14 mouse cellular contexts compared by ENCODE assay signal in genomic region chr10:43625578-43625977, GRCm38 (mm10). TPM values are rescaled to one million over a fixed set of nuclear protein-coding genes. Genes with fewer than 3 reads are reported as not detected.
A peak's percentile ranks its signal among the peaks of the same experiment; 100 is the strongest.
DNase-seq lines count a peak whose midpoint lies in the region; ATAC-seq lines count a peak whose summit lies in the region.
"Had no signal": no experiment of that assay in that cellular context is flagged by ENCODE, and none has a peak within 500 bp of the region (broad histone marks: within the 10 kb centered on the region; RNA-seq: fewer than 3 reads in every experiment).

No protein-coding gene starts in this region.

- peaks cover 8% of the 10 kb centered on the region; the same call in 1 of the 2 replicates for H3K9me3 ChIP-seq in kidney, embryonic 15.5 days (replicated peaks)
- H3K9me3 ChIP-seq in neural tube, embryonic 14.5 days (ENCODE audit: control insufficient read depth, low read length): no peaks in the 10 kb centered on the region
- H3K9me3 ChIP-seq: heart, embryonic 13.5 days; midbrain, embryonic 12.5 days had no signal

- no peak overlapping the region for H3K27ac ChIP-seq in kidney, embryonic 15.5 days
- peak overlapping the region; percentile 57; the same call in 1 of the 2 replicates for H3K27ac ChIP-seq in neural tube, embryonic 14.5 days (ENCODE audit: low read depth, low read length)
- H3K27ac ChIP-seq: heart, embryonic 13.5 days; midbrain, embryonic 12.5 days had no signal

- no peak overlapping the region for H3K9ac ChIP-seq in kidney, embryonic 15.5 days
- no peak overlapping the region for H3K9ac ChIP-seq in neural tube, embryonic 14.5 days (replicated peaks; ENCODE audit: low read depth, low read length)
- H3K9ac ChIP-seq: heart, embryonic 13.5 days; midbrain, embryonic 12.5 days had no signal

- DNase-seq in kidney, postnatal 10 days: no peak
- DNase-seq in liver: peak; percentile 83
- DNase-seq in left cerebral cortex, adult 11 months (ENCODE audit: low spot score): no peak
- DNase-seq in cerebellum, postnatal 14 days: no peak
- DNase-seq: adrenal gland, postnatal 36 days; cerebellum, adult 9-11 months; kidney, adult 2 months; lung, adult 18-20 months had no signal

- 31% methylated on average over 2 of the region's 2 CpGs for WGBS in kidney, embryonic 15.5 days
- 46% methylated on average over 2 of the region's 2 CpGs for WGBS in neural tube, embryonic 14.5 days

- no peak overlapping the region for H3K4me2 ChIP-seq in kidney, embryonic 15.5 days
- H3K4me2 ChIP-seq in neural tube, embryonic 14.5 days (ENCODE audit: low read depth, low read length): no peak overlapping the region
- H3K4me2 ChIP-seq: heart, embryonic 13.5 days; midbrain, embryonic 12.5 days had no signal

- 0 out of 2 replicates have a peak, but pooled peaks cover 5% of the 10 kb centered on the region for H3K4me1 ChIP-seq in kidney, embryonic 15.5 days
- peaks cover 10% of the 10 kb centered on the region; the same call in 1 of the 2 replicates for H3K4me1 ChIP-seq in neural tube, embryonic 14.5 days (ENCODE audit: control insufficient read depth, insufficient read depth, low read length)
- H3K4me1 ChIP-seq: heart, embryonic 13.5 days; midbrain, embryonic 12.5 days had no signal

- H3K36me3 ChIP-seq in kidney, embryonic 15.5 days: no peaks in the 10 kb centered on the region
- no peaks in the 10 kb centered on the region for H3K36me3 ChIP-seq in neural tube, embryonic 14.5 days (ENCODE audit: control insufficient read depth, insufficient read depth, low read length)
- H3K36me3 ChIP-seq: heart, embryonic 13.5 days; midbrain, embryonic 12.5 days had no signal

- H3K27me3 ChIP-seq in kidney, embryonic 15.5 days: no peaks in the 10 kb centered on the region
- H3K27me3 ChIP-seq in neural tube, embryonic 14.5 days (ENCODE audit: control insufficient read depth, insufficient read depth, low read length): no peaks in the 10 kb centered on the region
- H3K27me3 ChIP-seq: heart, embryonic 13.5 days; midbrain, embryonic 12.5 days had no signal

- 0 out of 2 replicates have a peak, but pooled peaks have one; percentile 15 for ATAC-seq in kidney, embryonic 15.5 days (replicated peaks; ENCODE audit: low FRiP score)
- peak; percentile 88 for ATAC-seq in erythroblast, adult 5-6 weeks (replicated peaks; ENCODE audit: low FRiP score, poor library complexity, severe bottlenecking)
- ATAC-seq in neural tube, embryonic 14.5 days (ENCODE audit: low read depth): peak; percentile 38
- ATAC-seq: CD4-positive, CD25-positive, alpha-beta regulatory T cell, adult 4 months had no signal

- no peak overlapping the region for H3K4me3 ChIP-seq in kidney, embryonic 15.5 days (replicated peaks)
- no peak overlapping the region for H3K4me3 ChIP-seq in neural tube, embryonic 14.5 days (ENCODE audit: low read depth, low read length)
- H3K4me3 ChIP-seq: heart, embryonic 13.5 days; midbrain, embryonic 12.5 days had no signal

RNA-seq across cellular contexts. Expression of gene Cd24a, which starts 47.5 kb away (rescaled TPM):
- 425 and 436 TPM in 2 replicates for polyA plus RNA-seq in kidney, embryonic 15.5 days (2015; fragmentation: Nextera tagmentation; extraction: Ambion mirVana)
- 3,214 and 3,327 TPM in 2 replicates for total RNA-seq in erythroblast, adult 5-6 weeks (2015; ENCODE audit: low replicate concordance)
- total RNA-seq in erythroblast, adult 5-6 weeks (2017; ENCODE audit: low replicate concordance): 4,146 and 5,406 TPM in 2 replicates
- polyA plus RNA-seq in neural tube, embryonic 14.5 days (2014; fragmentation: Nextera tagmentation; extraction: Ambion mirVana): 1,170 and 1,195 TPM in 2 replicates

Comparison
In these comparisons a context has a peak if more than half of its experiments do, and no peak if none do; other contexts are left out.
1. ATAC-seq: peak in every context shown above with its lines; median percentile 88 in erythroblast, adult 5-6 weeks; 38 in neural tube, embryonic 14.5 days; 15 in kidney, embryonic 15.5 days.